Mouse (Mus musculus) brain, embryonic 18.5 days (tissue): Measurements from ENCODE around the gene C1galt1c1.
A peak's percentile ranks its signal among the peaks of the same experiment; 100 is the strongest.

ENCODE experiments used
- DNase-seq: peaks from one replicate; pipeline ENCODE4 v3.0.0-alpha.2; 2012; ENCODE audit warnings: low read depth, low spot score

C1galt1c1 gene

DNA sequence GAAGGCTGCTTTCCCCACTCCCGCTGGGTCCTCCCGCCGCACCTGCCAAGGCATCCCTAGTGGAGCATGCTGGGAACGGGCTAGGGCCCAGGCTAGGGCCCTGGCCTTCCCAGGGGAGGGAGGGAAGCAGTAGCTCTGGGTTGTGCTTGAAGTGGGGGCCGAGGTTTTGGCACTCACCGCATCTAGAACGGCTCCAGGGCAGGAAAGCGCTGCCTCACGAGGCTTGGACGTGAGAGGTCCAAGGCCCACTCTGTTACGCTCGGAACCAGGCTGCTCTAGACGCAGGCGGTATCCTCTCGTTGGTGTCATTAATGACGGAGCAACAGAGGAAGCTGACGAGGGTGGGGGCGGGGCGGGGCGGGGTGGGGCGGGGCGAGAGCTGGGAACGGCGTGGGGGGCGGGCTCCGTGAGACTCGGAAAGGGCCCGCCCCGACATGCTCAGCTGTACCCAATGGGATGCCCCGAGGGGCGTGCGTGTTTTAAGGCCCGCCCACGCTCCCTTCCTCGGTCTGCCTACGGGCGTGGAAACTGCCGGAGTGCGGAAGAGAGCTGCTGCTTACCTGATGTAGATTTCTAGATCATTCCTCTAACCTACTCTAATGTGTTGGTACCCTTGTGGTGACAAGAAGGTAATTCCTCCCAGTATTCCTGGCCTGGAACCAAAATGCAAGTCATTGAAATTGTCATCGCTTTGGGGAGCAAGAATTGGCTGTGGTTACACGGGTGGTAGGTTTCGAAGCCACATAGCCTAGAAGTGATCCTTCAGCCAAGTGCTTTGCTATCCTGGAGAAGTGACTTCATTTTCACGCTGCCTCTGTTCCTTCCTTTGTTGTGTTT, at the start of gene C1galt1c1:
Gene C1galt1c1 (minus strand): TSS at position 287 of the 837 bp plus-strand sequence.
- peak; percentile 77 for DNase-seq

GRCm38 (mm10) chrX:38681972-38682371, 47.1 kb upstream of the C1galt1c1 start:
- no peak for DNase-seq

- no peak for DNase-seq
Observed at GRCm38 (mm10) chrX:38669111-38669903, 34.4 kb upstream of the C1galt1c1 start.

DNA sequence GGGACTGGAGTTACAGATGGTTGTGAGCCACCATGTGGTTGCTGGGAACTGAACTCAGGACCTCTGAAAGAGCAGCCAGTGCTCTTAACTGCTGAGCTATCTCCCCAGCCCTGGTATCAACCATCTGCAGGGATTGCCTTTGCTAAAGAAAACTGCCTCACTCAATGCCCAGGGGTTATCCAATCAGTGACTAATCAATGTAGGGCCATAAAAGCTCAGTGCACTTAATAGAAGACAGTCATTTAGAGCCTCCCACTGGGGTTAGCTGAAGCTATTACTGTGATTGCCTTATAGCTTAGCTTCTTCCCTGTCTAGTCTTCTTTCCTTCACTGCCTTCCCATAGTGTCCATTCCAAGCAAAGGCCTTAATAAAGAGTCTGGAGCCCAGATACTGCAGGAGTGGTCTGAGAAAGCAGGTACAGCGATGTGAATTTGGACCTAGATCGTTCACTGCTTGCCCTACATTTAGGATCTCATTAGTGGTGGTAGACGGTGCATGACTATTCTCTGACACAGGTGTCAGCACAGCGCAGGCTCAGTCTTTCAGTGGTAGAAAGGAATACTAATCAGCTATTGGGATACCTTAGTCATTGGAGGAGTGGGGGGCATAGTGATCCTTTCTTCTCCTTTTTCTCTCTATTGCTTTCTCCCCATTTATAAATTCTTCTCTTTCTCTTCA, 21.5 kb upstream of the C1galt1c1 start:
- DNase-seq = no peak

DNA sequence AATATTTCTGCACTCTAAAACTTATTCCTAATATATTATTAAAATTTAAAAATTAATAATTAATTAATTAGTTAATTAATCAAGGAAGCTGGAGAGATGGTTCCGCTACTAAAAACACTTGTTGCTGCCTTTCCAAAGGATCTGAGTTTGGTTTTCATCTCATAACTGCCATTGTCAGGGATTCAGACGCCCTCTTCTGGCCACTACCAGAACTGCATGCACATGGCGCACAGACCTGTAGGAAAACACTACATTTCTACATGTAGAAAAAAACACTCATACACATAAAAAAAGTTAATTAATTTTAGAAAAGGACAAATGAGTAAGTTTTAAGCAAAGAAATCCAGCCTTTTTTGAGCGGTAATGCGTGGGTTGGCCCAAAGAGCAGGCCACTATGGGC, 19.8 kb upstream of the C1galt1c1 start:
- no peak for DNase-seq

- DNase-seq = no peak
Observed at GRCm38 (mm10) chrX:38653181-38653580, 18.3 kb upstream of the C1galt1c1 start.

DNA sequence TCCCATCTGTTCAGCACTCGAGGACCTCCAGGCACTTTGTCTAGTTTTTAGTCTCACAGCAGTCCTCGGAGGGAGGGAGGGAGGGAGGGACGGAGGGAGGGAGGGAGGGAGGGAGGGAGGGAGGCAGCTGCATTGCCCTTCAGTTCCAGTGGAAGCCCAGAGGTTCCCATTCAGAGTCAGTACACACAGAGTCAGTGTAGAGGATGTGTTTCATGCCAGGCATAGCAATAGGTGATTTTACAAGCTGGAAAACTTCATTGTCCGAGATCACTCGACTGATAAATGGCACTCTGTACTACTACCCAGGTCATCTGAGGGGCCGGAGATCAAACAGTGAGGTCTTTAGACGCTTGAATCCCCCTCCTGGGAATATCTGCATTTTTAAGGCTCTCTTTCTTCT, 16.3 kb upstream of the C1galt1c1 start:
- DNase-seq = no peak

DNA sequence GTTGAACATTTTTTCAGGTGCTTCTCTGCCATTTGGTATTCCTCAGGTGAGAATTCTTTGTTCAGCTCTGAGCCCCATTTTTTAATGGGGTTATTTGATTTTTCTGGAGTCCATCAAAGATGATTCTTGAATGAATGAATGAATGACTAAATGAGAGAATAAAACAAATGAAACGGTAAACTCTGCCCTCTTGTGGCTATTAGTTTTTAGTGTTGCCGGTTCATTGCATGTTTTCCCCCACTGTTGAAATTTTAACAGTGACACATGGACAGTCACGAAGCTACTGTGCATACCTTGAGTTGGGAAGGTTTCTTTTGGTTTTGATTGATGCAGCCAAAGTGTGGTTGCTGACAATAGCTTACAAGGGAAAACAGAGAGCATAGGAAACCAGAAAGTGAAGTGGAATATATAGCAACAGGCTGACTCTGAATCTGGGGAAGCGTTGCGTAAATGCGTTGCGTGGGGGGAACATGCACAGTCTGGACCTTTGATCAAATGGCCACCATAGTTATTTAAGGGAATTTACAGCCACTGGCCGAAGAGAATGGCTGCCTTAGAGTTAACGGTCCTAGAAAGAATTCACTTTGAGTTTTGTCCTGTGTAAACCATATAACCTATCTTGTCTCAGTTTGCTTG, 15.6 kb upstream of the C1galt1c1 start:
- no peak for DNase-seq

GRCm38 (mm10) chrX:38642183-38642582, 7.3 kb upstream of the C1galt1c1 start:
- DNase-seq = no peak

GRCm38 (mm10) chrX:38641435-38641834, 6.5 kb upstream of the C1galt1c1 start:
- DNase-seq = no peak

GRCm38 (mm10) chrX:38635638-38635931, 698 bp upstream of the C1galt1c1 start:
- DNase-seq = no peak

- peak; percentile 2 for DNase-seq
Observed at GRCm38 (mm10) chrX:38600995-38601369, 33.9 kb downstream of the C1galt1c1 start.

DNA sequence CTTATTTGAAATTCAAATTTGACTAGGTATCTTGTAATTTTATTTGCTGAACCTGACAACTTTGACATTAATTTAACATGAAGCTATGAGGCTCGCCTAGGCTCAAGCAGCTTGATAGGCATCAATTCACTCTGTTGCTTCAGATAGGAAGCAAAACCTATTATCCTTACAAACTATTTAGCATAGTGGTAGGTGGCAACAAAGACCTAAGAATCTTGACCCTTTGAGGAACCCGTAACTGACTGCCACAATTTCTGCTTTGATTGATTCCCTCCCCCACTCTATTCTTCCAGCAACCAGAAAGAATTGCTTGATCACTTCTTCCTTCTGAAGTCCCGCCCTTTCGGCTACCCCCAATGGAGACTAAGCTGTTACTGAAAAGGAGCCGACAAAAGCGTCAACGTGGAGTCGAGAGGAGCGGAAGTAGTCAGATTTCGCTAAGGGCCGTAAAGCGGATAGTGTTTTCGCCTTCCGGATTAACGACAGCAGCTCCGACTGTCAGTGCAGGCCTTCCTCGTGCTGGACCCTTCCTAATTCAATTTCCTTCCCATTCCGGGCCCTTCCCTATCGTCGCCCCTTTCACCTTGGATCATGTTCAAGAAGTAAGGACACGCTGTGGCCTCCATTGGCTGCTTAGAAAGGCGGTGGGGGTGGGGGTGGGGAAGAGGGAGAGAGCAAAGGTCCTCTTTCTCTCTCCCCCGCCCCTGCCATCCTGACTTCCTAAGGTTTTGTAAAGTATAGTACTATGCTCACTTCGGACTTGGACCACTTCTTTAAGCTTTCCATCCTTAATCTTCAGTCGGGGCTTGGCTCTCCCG, 34.5 kb downstream of the C1galt1c1 start, which contains the start of gene Mcts1:
Gene Mcts1 (plus strand): TSS at position 402 of the 818 bp plus-strand sequence.
- DNase-seq = peak; percentile 85

DNA sequence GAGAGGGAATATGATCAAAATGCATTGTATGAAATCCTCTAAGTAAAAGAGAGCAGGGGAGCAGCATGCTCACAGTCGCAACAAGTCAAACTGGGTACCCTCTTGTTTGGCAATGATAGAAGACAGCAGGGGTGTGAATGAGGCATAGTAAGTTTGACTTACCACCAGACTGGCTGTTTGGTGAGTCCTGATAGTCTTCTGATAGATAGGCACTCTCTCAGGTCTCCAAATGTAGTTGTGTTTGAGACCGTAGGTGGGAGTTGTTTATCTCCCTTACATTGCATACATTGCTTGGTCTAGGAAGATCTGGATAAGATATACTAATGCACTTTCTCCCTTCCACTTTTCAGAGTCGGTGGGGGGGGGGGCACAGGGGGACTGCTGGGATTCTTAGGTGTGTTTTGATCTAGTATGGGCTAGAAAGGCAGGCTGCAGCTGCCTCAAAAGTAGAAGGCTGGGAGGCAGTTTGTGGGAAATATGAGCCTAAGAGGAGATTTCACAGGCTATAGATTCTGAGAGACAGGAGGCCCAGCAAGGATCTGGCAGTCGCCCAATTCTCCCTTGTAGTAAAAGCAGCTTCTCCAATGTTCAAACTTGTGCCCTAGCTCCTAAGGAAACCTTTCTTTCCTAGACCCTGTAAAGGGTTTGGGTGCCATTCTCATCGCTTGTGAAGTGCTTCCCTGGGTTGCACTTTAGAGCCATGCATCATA, 41.6 kb downstream of the C1galt1c1 start:
- no peak for DNase-seq

GRCm38 (mm10) chrX:38591749-38592148, 43.1 kb downstream of the C1galt1c1 start:
- no peak for DNase-seq

DNA sequence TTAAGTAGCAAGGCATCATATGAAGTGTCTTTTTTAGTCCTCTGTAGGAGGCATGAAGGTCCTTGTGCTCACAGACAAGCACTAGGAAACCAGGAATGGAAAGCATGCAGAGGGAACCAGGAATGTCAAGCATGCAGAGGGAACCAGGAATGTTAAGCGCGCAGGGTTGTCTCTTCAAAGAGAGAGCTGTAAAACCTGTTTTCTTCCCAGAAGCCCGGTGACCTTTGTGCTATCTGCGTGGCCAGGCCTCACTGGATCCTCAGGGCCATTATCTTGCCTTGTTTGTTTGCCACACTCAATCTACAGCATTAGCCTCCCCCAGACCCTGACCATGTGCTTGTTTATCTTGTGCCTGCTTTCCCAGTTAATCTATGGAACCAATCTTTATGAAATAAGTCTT, 45.1 kb downstream of the C1galt1c1 start:
- DNase-seq = no peak

DNA sequence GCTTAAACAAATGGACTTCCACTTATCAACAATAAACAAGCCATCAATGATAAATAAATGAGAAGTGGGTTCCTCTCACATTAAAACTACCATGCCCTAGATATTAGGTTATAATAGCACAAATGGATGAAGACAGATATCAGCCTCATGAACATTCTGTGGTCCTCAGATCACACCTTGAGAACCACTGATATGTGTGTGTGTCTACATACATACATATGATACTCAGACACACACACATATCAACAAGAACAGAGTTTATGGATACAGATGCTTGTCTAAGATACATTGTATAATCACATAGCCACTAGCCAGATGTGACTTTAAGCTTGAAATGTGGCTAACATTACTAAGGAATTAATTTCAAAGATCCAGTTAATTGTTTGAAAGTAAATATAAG, 51.6 kb downstream of the C1galt1c1 start:
- no peak for DNase-seq

DNA sequence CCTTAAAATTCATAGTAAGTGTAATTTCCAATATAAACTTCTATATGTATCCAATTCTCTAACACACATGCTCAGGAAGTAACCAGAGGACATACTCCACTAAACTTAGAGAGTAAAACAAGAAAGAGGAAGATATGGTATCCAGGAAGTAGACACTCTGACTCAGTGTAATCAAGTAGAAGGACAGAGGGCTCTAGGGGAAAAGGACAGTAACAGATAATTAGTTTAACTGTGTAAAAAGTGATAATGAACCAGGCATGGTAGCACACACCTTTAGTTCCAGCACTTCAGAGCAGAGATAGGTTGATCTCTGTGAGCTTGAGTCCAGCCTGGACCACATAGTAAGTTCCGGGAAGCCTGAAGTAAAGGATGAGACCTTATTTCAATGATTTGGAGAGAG, 53.7 kb downstream of the C1galt1c1 start:
- no peak for DNase-seq
